Mouse (Mus musculus): ENCODE results near the gene Wfdc18. TPM values are rescaled to one million over a fixed set of nuclear protein-coding genes. Genes with fewer than 3 reads are reported as not detected.

The Wfdc18 gene
- total RNA-seq, 1 experiment from 2014 or later = 1.5 TPM

DNA sequence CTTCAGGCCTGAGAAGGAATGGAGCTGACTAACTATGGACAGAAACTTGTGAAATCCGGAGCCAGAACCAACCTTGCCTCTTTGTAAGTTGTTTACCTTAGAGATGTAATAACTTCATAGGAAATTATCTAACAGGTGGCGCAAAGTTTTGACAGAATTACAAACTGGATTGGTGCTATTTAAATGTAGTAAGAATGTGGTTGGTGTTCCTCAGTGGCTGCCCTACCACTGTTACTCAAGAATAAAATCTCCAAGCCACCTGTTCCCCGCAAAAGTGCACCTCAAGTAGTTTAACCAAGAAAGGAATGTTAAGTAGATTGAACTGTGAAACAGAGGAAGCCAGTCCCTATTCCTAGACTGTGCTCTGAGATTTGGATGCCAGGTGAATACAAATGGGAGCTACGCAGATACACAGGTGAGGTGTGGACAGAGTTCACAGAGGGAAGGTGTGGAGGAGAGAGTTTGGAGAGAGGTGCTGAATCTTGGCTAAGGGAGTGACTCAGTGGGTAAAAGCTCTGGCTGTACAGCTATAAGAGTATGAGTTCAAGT lies 31.7 kb downstream of the Wfdc18 start:
- ATAC-seq (ENCODE audit: extremely low read depth, insufficient number of reproducible peaks, low FRiP score, poor library complexity, severe bottlenecking) = no peak

DNA sequence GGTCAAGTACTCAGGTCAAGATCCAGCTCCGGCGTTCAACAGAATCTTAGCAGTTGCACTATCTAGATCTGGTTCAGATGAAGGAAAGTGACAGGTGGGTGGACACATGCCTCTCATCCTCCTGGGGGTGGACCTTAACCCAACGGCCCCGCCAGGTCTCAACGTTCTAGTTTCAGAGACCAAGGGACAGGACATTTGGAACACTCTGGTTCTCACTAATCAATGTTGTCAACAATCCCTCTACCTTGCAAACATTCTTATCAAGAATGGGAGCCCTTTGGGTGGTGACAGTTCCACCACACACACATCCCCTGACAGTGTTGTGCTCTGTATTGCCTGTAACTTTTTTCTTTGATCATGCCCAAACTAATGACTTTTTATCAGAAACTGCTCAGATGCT lies 33.0 kb downstream of the Wfdc18 start:
- ATAC-seq (ENCODE audit: extremely low read depth, insufficient number of reproducible peaks, low FRiP score, poor library complexity, severe bottlenecking) = no peak

DNA sequence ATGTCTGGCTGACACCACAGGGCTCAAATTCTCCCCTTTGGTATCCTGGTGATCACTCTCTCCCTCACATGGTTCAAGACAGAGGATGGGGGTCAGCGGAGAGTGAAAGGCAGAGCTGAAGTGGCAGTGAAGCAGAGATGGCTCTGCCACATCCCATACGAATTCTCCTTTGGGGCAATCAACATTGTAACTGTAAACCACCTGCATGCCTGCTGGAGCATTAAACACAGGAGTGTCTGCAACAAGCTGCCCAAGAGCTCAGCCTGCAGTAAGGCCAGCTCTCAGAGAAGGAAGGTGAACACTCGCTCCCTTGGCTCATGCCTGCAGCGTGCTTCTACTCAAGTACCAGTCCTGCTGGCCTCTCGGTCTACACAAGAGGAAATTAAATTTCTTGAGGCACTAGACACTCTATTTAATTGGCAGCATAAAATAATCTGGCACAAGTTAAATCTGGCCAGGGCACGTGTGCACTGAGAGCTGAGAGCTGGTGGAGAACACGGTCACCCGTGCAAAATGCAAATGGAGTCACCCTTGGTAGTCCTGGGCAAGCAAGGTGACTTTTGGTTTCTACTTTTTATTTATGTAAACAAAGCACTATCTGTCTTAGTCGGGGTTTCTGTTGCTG lies 34.0 kb downstream of the Wfdc18 start:
- ATAC-seq (ENCODE audit: extremely low read depth, insufficient number of reproducible peaks, low FRiP score, poor library complexity, severe bottlenecking) = peak; percentile 14; the same call in 1 of the 2 replicates

DNA sequence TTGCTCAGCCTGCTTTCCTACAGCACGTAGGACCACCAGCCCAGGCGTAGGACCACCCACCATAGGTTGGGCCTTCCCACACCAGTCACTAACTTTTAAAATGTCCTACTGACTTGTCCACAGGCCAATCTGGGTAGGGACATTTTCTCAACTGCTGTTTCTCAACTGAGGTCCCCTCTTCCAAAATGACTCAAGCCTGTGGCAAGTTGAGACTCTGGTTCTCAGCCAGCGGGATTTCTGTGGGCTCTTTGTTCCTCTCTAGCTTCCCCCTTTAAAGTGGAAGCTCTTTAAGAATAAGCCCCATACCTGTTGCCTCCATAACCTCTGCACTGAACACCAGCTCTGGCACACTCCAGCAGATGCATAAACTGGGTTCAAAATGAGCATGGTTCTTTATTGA lies 34.7 kb downstream of the Wfdc18 start:
- no peak for ATAC-seq (ENCODE audit: extremely low read depth, insufficient number of reproducible peaks, low FRiP score, poor library complexity, severe bottlenecking)

DNA sequence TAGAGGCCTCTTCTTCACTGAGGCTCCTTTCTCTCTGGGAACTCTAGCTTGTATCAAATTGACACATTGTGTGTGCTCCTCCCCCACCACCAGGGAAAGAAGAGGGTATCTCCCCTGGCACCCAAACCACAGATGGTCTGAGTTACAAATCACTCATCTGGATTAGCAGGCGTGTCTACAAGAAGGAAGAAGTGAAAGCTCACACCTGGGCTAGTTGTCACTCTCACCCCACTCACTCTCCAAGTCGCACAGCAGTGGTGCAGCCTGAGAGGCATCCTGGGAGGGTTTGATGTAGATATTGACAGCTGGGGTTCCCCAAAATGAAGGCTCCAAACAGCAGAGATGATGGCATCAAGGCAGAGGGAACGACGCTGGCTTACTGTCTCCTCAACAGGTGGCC lies 37.3 kb downstream of the Wfdc18 start:
- ATAC-seq (ENCODE audit: extremely low read depth, insufficient number of reproducible peaks, low FRiP score, poor library complexity, severe bottlenecking) = peak; percentile 90

DNA sequence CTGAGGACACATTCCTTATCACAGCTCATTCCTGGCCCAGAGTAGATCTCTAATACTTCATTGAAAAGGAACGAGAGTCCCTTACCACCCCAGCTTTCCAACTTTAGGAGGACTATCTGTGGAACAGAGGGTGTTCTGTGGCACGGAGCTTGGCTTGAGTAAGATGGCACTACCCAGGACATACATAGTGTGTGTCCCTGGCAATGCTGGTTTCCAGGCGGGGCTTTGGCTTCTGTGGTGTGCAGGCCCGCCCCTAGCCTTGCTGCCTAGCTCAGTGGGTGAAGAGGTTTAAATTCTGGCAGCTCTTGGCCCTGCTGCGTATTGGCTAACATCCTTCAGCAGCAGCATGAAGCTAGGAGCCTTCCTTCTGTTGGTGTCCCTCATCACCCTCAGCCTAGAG lies 37.9 kb downstream of the Wfdc18 start, which contains the start of gene Wfdc21:
Gene Wfdc21, plus strand, starts transcription at position 260 of the 400 bp plus-strand sequence.
- ATAC-seq (ENCODE audit: extremely low read depth, insufficient number of reproducible peaks, low FRiP score, poor library complexity, severe bottlenecking) = no peak

DNA sequence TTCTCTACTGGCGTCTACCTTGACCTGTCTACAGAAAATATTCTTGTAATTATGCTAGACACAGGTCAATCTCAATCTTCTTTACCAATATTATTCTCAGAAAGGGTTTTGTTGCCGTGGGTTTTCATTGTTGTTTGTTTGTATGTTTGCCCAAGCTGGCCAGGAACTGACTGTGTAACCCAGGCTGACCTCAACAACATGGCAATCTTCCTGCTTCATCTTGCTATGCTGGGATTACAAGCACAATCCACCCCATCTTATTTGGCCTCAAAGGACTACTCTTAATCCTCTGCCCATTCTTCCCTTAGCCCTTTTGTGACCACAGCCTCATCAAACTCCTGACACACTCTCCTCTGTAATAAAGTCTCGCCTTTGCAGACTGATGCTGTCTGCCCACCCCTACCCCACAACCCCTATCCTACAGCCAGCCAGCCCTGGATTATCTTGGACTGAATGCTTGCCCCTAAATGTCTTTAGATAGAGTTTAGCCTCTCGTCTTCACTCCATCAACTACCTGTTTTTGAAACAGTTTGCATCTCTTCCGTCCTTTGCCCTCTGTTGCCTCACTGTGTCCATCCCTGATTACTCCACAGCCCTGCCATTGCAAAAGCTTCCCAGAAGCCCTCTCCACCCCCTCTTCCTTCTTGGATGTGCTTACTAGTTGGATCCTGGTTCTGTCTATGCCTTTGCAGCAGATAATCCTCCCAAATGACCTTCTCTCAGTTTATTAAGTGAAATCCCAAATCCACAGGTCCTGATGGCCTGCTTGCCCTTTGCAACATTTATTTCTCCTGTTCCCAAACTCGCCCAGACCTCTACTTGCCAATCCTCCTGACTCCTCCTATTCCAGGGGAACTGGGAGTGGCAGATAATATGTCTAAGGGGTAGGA lies 38.8 kb downstream of the Wfdc18 start:
- no peak for ATAC-seq (ENCODE audit: extremely low read depth, insufficient number of reproducible peaks, low FRiP score, poor library complexity, severe bottlenecking)

DNA sequence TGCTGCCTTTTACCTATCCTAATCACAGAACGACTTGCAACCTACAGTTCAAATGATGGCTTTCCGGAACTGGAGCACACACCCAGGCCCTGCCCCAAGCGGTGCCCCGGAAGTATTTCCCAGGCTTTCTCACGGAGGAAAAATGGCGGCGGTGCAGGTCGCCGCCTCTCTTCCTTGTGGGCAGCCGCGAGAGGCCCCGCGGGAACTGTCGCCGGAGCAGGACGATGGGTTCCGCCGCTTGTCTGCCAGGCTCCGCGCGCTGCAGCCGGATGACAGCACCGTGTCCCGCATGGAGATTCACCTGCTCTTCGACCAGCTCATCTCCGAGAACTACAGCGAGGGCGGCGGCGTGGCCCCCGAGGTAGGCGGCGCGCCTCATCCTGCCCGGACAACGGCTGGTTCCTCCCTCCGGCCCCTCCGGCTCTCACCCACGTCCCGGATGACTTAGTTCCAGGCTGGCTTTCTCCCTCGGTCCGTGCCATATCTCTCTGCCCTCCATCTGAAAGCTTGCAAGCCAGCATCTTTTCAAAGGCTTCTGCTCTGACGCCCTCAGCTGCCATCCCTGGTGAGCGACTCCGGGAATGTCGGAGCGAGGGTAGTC lies 44.9 kb downstream of the Wfdc18 start, which contains the start of gene Heatr6:
Gene Heatr6, plus strand, starts transcription at position 116 of the 601 bp plus-strand sequence.
- ATAC-seq (ENCODE audit: extremely low read depth, insufficient number of reproducible peaks, low FRiP score, poor library complexity, severe bottlenecking) = peak; percentile 91

DNA sequence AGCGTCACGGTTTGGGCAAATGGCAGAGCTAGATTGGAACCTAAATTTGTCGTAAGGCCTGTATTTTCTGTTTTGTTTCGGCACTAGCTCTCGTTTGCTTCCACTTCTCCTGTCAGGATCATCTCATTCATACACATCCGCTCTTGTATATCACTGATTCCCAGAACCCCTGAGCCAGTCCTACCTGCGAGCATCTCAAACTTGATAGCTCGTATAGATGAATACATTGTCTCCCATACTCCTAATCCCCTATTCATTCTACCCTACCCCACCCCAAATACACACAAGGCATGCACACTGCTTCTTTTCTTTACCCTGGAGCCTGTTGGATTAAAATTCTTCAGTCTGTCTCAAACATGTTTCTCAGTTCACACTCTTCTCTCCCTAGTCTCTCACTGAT lies 45.4 kb downstream of the Wfdc18 start:
- no peak for ATAC-seq (ENCODE audit: extremely low read depth, insufficient number of reproducible peaks, low FRiP score, poor library complexity, severe bottlenecking)

Other genes with a start within 250 kb of the Wfdc18 start
- gene Mmp28, start 245.9 kb upstream of the Wfdc18 start, total RNA-seq (2017) = 0.25 TPM in 1 of 2 replicates, not detected in the other
- gene Taf15, start 235.9 kb upstream of the Wfdc18 start, total RNA-seq (2017) = 59.3 and 61.3 TPM in 2 replicates
- gene Heatr9, start 186.8 kb upstream of the Wfdc18 start, total RNA-seq (2017) = not detected in 2 replicates
- gene Ccl5, start 178.5 kb upstream of the Wfdc18 start, total RNA-seq (2017) = 14.0 and 15.2 TPM in 2 replicates
- 30.6 and 52.2 TPM in 2 replicates for gene Ccl9, start 130.4 kb upstream of the Wfdc18 start, total RNA-seq (2017)
- 1,141 and 1,189 TPM in 2 replicates for gene Ccl6, start 115.9 kb upstream of the Wfdc18 start, total RNA-seq (2017)
- 1.4 TPM in 1 of 2 replicates, not detected in the other for gene Rpl9-ps1, start 63.4 kb upstream of the Wfdc18 start, total RNA-seq (2017)
- gene Ccl3, start 59.7 kb upstream of the Wfdc18 start, total RNA-seq (2017) = 25.6 and 29.2 TPM in 2 replicates
- 15.6 and 16.2 TPM in 2 replicates for gene Ccl4, start 46.4 kb upstream of the Wfdc18 start, total RNA-seq (2017)
- 160 TPM in 2 replicates for gene Wfdc17, start 5.0 kb upstream of the Wfdc18 start, total RNA-seq (2017)
- 177 and 234 TPM in 2 replicates for gene Wfdc21, start 37.9 kb downstream of the Wfdc18 start, total RNA-seq (2017)
- gene Heatr6, start 44.7 kb downstream of the Wfdc18 start, total RNA-seq (2017) = 39.9 and 41.6 TPM in 2 replicates
- gene Hnf1b, start 141.0 kb downstream of the Wfdc18 start, total RNA-seq (2017) = 0.58 TPM in 1 of 2 replicates, not detected in the other
- gene Ddx52, start 233.0 kb downstream of the Wfdc18 start, total RNA-seq (2017) = 71.0 and 73.2 TPM in 2 replicates

Data from neutrophil, adult 5-6 weeks (primary cell).